Mouse (Mus musculus) pancreas, adult 10 weeks (tissue): Measurements from ENCODE around the gene Acsm2. TPM values are rescaled to one million over a fixed set of nuclear protein-coding genes. Genes with fewer than 3 reads are reported as not detected.

Source experiments
- polyA plus RNA-seq: library from polyadenylated mRNA; stranded (reverse); fragments of 350-450 nt; fragmentation: Illumina TruSeq; extraction: RNeasy Lipid Tissue Mini Kit (QIAGEN cat#74804); gene quantifications from one replicate; pipeline ENCODE4 v1.2.3, GENCODE M21; 2015; ENCODE audit warnings: low read depth, low replicate concordance; ENCODE audit not compliant: insufficient read depth

Gene Acsm2
- polyA plus RNA-seq, result not detected

DNA sequence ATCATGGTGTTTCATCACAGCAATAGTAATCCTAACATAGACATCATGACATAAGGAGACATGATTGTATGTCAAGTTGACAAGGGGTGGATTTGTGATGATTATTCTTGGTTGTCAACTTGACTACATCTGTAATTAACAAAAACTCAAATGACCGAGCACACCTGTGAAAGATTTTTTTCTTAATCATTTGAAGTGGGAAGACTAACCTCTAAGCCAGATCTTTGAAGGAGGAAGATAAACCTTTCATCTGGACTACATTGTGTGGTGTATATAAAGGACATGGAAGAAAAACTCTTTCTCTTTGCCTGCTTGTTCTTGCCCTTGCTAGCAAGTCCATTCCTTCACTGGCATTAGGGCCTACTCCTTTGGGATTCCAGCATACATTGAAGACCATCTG is at the start of gene Acsm2:
Acsm2 (plus strand) TSS at position 301 of the 400 bp plus-strand sequence.

DNA sequence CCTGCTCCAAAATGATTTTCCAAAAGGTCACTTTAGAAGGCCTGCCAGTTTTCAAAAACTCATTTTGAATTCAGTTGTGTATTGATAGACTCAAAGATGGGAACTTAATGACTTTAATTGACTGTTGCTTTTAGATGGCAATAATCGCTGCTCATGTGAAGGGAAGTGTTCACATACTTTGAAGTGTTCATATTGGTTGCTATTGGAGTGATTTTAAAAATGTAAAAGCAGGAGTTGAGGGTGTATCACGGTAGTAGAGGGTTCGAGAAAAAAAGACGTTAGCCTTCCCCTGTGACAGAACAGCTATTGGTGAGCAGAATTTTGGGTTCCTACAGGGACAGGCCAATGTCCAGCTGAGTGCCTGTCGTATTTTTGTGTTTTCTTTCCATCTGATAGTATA is 35.0 kb upstream of the Acsm2 start, which contains the start of gene Acsm5:
Acsm5 (plus strand) TSS at position 301 of the 400 bp plus-strand sequence.

GRCm38 (mm10) chr7:119523389-119523788 is 30.8 kb upstream of the Acsm2 start, which contains the start of gene Pdilt:
Gene Pdilt, minus strand, starts transcription at chr7:119523489.

DNA sequence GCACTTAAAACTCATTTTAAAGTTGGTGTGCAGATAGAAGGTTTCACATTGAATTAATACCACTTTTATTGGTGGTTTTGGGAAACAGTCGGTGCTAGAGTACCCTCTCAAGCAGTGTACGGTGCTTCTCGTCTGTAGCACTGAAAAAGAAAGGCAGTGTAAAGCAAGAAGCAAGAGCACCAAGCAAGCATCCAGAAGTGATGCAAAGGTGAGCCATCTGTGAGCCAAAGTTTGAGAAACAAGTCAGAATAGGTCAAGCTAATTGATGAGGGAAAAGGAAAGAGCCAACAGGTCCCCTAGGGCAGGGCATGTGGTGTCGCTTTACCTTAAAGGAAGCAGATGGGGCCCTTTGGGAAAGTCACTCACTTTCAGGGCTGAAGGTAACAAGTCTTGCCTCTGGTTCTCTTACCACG is 52.5 kb downstream of the Acsm2 start, which contains the start of gene Acsm1:
Acsm1 (plus strand) TSS at position 363 of the 413 bp plus-strand sequence.

Other genes with a start within 250 kb of the Acsm2 start
- gene Gp2, start 95.1 kb upstream of the Acsm2 start, polyA plus RNA-seq, result 1,723 TPM
- not detected for gene Umod, start 75.1 kb upstream of the Acsm2 start, polyA plus RNA-seq
- not detected for gene Acsm5, start 34.9 kb upstream of the Acsm2 start, polyA plus RNA-seq
- gene Pdilt, start 30.9 kb upstream of the Acsm2 start, polyA plus RNA-seq, result not detected
- not detected for gene Acsm1, start 52.7 kb downstream of the Acsm2 start, polyA plus RNA-seq
- gene Acsm4, start 135.7 kb downstream of the Acsm2 start, polyA plus RNA-seq, result not detected
- gene Thumpd1, start 166.5 kb downstream of the Acsm2 start, polyA plus RNA-seq, result 6.0 TPM
- gene Acsm3, start 206.6 kb downstream of the Acsm2 start, polyA plus RNA-seq, result 2.9 TPM
- 3.3 TPM for gene Rexo5, start 239.7 kb downstream of the Acsm2 start, polyA plus RNA-seq
- gene Eri2, start 239.7 kb downstream of the Acsm2 start, polyA plus RNA-seq, result 0.54 TPM